Mouse (Mus musculus) ovary, adult 18-20 months (tissue): Measurements from ENCODE around the gene Kansl1l.

Source experiments
- DNase-seq: peaks from one replicate; pipeline ENCODE4 v3.0.0; 2022; ENCODE audit warnings: low spot score, mixed read lengths

Gene Kansl1l

DNA sequence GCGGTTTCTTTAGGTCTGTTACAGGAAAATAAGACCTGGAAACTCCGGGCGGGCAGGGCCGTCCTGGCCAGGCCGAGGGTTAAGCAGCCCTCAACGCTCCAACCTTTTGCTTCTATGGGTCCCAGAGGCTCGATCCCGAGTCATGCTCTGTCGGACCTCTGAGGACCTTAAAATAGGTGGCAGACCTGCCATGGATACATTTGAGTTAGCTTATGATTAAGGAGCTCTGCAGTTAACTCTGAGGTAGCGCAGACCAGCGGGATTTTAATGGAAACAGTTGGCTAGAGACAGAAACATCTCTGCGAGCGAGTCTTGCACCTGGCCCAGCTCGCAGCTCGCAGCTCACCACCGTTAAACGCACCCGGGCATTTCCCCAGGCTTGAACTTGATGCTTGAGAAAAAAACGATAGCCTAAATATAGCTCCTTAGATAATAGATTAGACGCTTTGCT, 528 bp upstream of the Kansl1l start:
- DNase-seq, result no peak

- peak; percentile 84 for DNase-seq
Observed at GRCm38 (mm10) chr1:66816837-66817452, 417 bp downstream of the Kansl1l start.

DNA sequence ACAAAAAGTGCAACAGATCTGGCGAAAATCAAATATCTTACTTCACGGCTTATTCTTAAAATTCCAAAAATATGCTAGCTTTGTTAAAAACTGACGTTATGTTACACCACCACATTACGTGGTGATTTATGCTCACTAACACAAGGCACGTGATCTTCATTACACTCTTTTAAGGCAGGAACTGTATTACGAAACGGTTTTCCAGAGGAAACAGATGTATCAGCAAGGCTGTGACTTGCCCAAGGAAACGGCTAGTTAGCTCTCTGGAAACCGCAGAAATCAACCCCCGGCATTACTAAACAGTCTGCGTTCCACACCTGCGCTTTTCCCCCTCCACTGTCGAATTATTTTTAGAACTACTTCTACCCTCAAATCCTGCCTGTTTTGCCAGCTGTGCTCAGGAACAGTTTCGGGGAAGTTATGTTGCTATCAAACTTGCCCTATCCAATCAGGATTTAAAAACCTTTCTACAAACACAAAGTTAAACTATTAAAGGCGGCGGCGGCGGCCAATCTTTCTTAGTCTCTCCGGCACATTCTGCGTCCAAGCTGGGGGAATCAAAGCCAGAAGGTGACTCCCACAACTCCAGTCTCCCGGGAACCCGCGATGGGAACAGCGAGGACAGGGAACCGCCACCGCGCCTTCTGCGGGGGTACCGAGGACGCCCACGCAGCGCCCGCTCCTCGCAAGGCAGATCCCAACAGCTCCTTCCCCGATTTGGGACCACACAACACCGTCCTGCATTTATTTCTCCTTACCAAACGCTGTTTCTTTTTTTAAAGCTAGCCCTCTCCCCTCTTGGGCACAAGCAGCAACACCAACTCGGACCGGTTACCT, 1.2 kb downstream of the Kansl1l start:
- peak; percentile 45 for DNase-seq

GRCm38 (mm10) chr1:66814756-66815155, 2.6 kb downstream of the Kansl1l start:
- DNase-seq, result no peak

GRCm38 (mm10) chr1:66813191-66813590, 4.2 kb downstream of the Kansl1l start:
- no peak for DNase-seq

GRCm38 (mm10) chr1:66806821-66807220, 10.5 kb downstream of the Kansl1l start:
- DNase-seq, result no peak

GRCm38 (mm10) chr1:66805408-66805807, 12.0 kb downstream of the Kansl1l start:
- no peak for DNase-seq

DNA sequence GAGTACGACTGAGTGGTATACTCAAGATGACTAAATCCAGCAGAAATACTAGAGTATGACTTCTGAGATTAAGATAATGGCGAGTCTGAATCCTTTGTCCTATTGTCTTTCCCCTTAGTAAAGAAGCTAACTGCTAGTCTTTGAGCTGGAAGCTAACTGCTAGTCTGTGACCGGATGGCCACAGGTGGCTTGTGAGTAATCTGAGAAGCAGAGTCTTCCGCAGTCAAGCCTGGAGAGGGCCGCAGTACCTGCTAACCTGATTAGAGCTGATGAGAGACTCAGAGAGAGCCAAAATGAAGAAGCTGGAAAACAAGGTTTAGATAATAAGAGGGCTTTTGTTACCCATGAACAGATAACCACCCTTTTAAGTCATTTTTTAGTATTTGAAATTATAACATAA, 12.7 kb downstream of the Kansl1l start:
- no peak for DNase-seq

DNA sequence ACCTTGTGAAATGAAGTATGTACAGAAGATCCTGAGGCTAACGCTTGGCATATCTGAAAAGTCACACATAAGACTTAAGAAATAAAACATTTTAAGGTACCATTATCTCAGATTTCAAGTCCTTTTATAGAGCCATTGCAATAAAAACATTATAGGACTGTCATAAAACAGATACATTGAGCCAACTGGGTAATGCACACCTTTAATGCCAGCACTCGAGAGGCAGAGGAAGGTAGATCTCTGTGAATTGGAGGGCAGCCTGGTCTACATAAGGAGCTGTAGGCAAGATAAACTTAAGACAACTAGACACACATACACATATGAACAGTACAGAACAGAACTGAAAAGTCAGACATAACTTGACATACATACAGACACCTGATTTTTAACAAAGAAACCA, 19.4 kb downstream of the Kansl1l start:
- no peak for DNase-seq

DNA sequence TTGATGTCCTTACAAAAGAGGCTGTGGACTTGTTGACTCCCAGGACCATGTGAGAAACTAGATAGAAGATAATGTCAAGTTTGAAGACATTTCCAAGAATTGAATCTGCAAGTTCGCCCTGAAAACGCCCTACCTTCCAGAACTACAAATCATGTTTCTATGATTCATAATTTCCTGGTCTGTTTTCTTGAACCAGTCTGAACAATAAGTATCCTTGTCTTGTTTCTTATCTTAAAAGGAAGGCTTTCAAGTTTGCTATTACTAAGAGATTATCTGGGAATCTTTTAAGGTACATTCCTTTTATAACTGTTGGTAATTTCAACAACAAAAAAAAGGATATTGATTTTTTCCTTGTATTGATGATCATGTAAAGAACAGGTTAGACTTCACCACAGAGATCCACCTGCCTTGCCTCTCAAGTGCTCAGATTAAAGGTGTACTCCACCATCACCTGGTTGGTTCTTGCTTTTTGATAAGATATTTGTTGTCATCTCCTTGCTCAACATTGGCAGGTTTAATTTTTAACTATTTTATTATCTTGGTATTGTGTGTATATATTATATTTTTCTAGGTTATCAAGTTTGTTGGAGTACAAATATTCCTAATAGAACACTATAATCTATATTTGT, 24.4 kb downstream of the Kansl1l start:
- DNase-seq, result no peak

DNA sequence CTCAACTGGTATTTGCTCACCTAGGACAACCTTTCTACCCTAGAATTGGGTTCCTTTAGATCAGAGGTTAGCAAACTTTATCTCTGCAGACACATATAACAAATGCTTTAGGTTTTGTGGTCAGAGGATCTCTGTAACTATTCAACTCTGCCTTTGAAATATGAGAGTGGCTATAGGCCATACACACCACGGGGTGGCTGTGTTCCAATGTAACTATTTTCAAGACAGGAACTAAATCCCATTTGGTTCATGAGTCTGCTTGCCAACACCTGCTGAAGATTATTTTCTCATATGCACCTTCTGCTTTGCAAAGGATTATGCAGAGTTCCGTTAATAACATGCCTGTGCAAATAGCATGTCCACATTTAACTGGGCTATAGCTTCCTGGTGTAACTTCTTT, 35.1 kb downstream of the Kansl1l start:
- DNase-seq, result no peak

- DNase-seq, result no peak
Observed at GRCm38 (mm10) chr1:66781027-66781426, 36.3 kb downstream of the Kansl1l start.

DNA sequence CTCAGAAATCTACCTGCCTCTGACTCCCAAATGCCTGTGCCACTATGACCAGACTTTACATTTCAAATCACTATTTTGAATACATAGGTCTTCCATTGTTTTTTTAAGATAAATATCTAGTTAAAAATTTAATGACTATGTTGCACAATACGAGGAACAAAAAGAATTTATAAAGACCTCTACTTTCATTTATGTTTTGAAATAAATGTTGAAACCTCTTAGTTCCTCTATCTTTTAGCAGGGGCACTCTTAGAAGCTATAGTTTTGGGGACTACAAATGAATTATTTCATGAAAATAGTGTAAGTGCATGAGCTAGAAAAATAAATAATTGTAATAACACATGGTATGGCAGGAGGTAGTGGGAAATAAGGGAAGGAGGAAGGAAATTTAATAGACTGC, 38.6 kb downstream of the Kansl1l start:
- no peak for DNase-seq

DNA sequence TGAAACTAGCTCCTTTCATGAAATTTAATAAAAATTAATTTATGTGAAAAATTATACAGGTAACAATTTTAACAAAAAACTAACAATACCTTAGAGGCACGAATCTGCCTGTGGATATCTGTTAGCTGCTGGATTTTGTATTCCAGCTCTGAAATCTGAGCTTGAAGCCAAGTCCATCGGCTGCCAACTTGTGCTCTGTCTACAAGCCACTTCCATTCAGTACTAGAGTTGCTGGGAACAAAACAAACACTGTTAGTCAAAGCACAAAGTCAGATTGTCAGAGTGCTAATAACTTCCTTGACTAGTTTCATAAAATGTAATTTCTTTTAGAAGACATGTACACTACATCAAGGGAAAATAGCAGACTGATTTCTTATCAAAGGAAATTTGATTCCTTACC, 39.5 kb downstream of the Kansl1l start:
- DNase-seq, result no peak

DNA sequence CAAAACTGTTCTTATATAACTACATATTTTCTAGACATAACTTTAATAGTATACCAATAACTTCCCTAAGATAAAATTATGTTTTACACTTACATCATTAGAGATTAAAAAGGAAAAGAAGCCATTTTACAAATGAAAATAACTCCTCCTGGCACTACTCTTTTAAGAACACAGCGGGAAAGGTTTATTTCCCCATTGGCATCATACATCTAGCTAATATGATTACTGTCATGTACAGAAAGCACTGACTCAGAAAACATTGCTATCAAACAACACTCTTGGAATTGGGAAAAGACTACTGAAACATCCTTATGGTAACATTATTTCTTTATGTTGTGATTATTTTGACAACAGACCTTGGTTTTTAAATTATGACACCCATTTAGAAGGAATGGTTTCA, 48.6 kb downstream of the Kansl1l start:
- DNase-seq, result no peak

DNA sequence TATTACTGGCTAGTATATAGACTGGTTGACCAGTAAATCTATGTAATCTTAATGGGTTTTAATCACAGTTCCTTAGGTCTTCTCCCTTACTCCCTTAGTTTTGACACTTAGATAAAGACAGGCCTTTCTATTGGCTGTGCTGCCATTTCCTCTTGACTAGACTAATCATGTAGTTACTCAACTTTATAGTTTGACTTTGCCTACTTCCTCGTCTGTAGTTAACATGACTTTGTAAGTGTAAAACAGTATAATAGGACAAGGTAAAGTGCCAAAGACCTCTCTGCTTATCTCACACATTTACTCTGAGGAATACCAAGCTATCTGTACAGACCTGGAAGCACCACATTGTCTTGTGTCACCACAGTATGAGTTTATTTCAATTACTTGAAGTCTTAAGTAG, 86.8 kb downstream of the Kansl1l start:
- DNase-seq, result no peak

DNA sequence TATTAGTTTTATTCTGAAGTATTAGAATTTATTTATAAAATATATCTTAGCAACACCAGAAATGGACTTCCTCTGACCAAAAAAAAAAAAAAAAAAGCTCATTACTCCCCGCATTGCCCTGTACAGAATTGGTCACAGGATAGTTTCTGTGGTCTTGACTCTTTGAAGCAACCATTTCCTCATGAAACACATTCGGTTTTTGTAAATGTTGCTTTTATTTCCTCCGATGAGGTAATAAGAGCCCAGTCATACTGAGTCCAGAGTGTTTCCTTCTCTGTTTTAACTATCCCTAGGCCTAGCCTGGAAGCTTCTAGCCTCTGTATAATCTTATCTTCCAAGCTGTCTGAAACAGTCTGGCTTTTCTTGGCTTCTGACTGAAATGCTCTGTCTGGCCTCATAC, 104.5 kb downstream of the Kansl1l start:
- no peak for DNase-seq

- DNase-seq, result no peak
Observed at GRCm38 (mm10) chr1:66704523-66704922, 112.8 kb downstream of the Kansl1l start.

- no peak for DNase-seq
Observed at GRCm38 (mm10) chr1:66702623-66703345, 114.6 kb downstream of the Kansl1l start.

- no peak for DNase-seq
Observed at GRCm38 (mm10) chr1:66701576-66701940, 115.8 kb downstream of the Kansl1l start.

- DNase-seq, result peak; percentile 90
Observed at GRCm38 (mm10) chr1:66700693-66701575, 116.4 kb downstream of the Kansl1l start, which contains the start of gene Rpe. Gene Rpe (plus strand): TSS chr1:66700831.
